Mouse (Mus musculus) MEL (cell line): ENCODE data around the gene Stk16. TPM values are rescaled to one million over a fixed set of nuclear protein-coding genes. Genes with fewer than 3 reads are reported as not detected.

Experiments used
- DNase-seq: peaks from one replicate; pipeline ENCODE4 v3.0.0; 2011; ENCODE audit warnings: low read depth, low spot score
- H3K27ac ChIP-seq: 2 replicates; pipeline ENCODE4 v1.5.1; 2012; ENCODE audit warnings: low read depth, mild to moderate bottlenecking, control low read depth, low read length, moderate library complexity; ENCODE audit not compliant: control insufficient read depth
- H3K27me3 ChIP-seq, 2 experiments: fragments of 150-350 bp in 1 of 2; sonication (generic) in 1 of 2; 2 replicates each; pipeline ENCODE4 v1.6.1; 2012; ENCODE audit warnings: low read length in 2 of 2, mild to moderate bottlenecking in 2 of 2, improper control_type of control experiment in 1 of 2, moderate library complexity in 1 of 2; ENCODE audit not compliant: insufficient read depth in 2 of 2, control insufficient read depth in 1 of 2
- H3K36me3 ChIP-seq, 2 experiments: 2 replicates each; pipeline ENCODE4 v1.6.1; 2012 to 2014; ENCODE audit warnings: low read length in 2 of 2, improper control_type of control experiment in 1 of 2, inconsistent platforms in 1 of 2, mild to moderate bottlenecking in 1 of 2; ENCODE audit not compliant: insufficient read depth in 2 of 2, control insufficient read depth in 1 of 2
- H3K4me1 ChIP-seq, 2 experiments: fragments of 150-350 bp in 1 of 2; sonication (generic) in 1 of 2; 2 replicates each; pipeline ENCODE4 v1.6.1; 2012; ENCODE audit warnings: low read length in 2 of 2, improper control_type of control experiment in 1 of 2, mild to moderate bottlenecking in 1 of 2; ENCODE audit not compliant: insufficient read depth in 2 of 2, control insufficient read depth in 1 of 2
- H3K4me3 ChIP-seq, 2 experiments: fragments of 150-350 bp in 1 of 2; sonication (generic) in 1 of 2; 2 replicates each; pipeline ENCODE4 v1.5.1; 2012; ENCODE audit warnings: low read depth in 2 of 2, low read length in 2 of 2, mild to moderate bottlenecking in 2 of 2, moderate library complexity in 2 of 2, control low read depth in 1 of 2, improper control_type of control experiment in 1 of 2; ENCODE audit not compliant: control insufficient read depth in 1 of 2, insufficient read depth in 1 of 2
- H3K79me2 ChIP-seq: 2 replicates; pipeline ENCODE4 v1.6.1; 2012; ENCODE audit warnings: mild to moderate bottlenecking, low read length, moderate library complexity; ENCODE audit not compliant: control insufficient read depth, poor library complexity, insufficient read depth
- H3K9ac ChIP-seq: 2 replicates; pipeline ENCODE4 v1.6.1; 2012; ENCODE audit warnings: low read depth, mild to moderate bottlenecking, control low read depth, low read length, moderate library complexity; ENCODE audit not compliant: control insufficient read depth, poor library complexity, severe bottlenecking
- H3K9me3 ChIP-seq: fragments of 150-350 bp; sonication (generic); replicated peaks from 2 replicates; pipeline ENCODE4 v1.6.1; 2012; ENCODE audit warnings: mild to moderate bottlenecking, low read length, improper control_type of control experiment, moderate library complexity; ENCODE audit not compliant: insufficient read depth
- BHLHE40 ChIP-seq: IDR thresholded peaks from 2 replicates; pipeline ENCODE4 v1.6.1; 2012; ENCODE audit warnings: low read depth, mild to moderate bottlenecking, inconsistent platforms, low read length, improper control_type of control experiment, borderline replicate concordance
- E2F4 ChIP-seq: IDR thresholded peaks from 2 replicates; pipeline ENCODE4 v1.6.1; 2011; ENCODE audit warnings: low read depth, low read length, improper control_type of control experiment, borderline replicate concordance
- ELF1 ChIP-seq: IDR thresholded peaks from 2 replicates; pipeline ENCODE4 v1.6.1; 2014; ENCODE audit warnings: low read depth, mild to moderate bottlenecking, inconsistent platforms, low read length, improper control_type of control experiment, moderate library complexity
- EP300 ChIP-seq, 2 experiments: IDR thresholded peaks; 2 replicates each; pipeline ENCODE4 v1.6.1; 2011; ENCODE audit warnings: improper control_type of control experiment in 2 of 2, low read length in 2 of 2, low read depth in 1 of 2, mild to moderate bottlenecking in 1 of 2
- ETS1 ChIP-seq: IDR thresholded peaks from 2 replicates; pipeline ENCODE4 v1.6.1; 2012; ENCODE audit warnings: low read depth, mild to moderate bottlenecking, inconsistent platforms, low read length, improper control_type of control experiment, moderate library complexity
- GATA1 ChIP-seq: IDR thresholded peaks from 2 replicates; pipeline ENCODE4 v1.6.1; 2011; ENCODE audit warnings: low read depth, low read length, improper control_type of control experiment
- HCFC1 ChIP-seq: IDR thresholded peaks from 2 replicates; pipeline ENCODE4 v1.6.1; 2012; ENCODE audit warnings: low read depth, mild to moderate bottlenecking, inconsistent platforms, low read length, improper control_type of control experiment, moderate library complexity
- JUND ChIP-seq: IDR thresholded peaks from 2 replicates; pipeline ENCODE4 v1.6.1; 2011; ENCODE audit warnings: low read depth, mild to moderate bottlenecking, improper control_type of control experiment, low read length
- MAX ChIP-seq: IDR thresholded peaks from 2 replicates; pipeline ENCODE4 v1.6.1; 2011; ENCODE audit warnings: low read length, improper control_type of control experiment
- MAZ ChIP-seq: IDR thresholded peaks from 2 replicates; pipeline ENCODE4 v1.6.1; 2012; ENCODE audit warnings: low read depth, mild to moderate bottlenecking, inconsistent platforms, low read length, improper control_type of control experiment
- MXI1 ChIP-seq: IDR thresholded peaks from 2 replicates; pipeline ENCODE4 v1.6.1; 2011; ENCODE audit warnings: mild to moderate bottlenecking, low read depth, low read length, improper control_type of control experiment
- MYB ChIP-seq: IDR thresholded peaks from 2 replicates; pipeline ENCODE4 v1.6.1; 2011; ENCODE audit warnings: mild to moderate bottlenecking, low read depth, low read length, improper control_type of control experiment
- MYC ChIP-seq: IDR thresholded peaks from 2 replicates; pipeline ENCODE4 v1.6.1; 2011; ENCODE audit warnings: low read depth, mild to moderate bottlenecking, low read length, improper control_type of control experiment, moderate library complexity
- NELFE ChIP-seq: IDR thresholded peaks from 2 replicates; pipeline ENCODE4 v1.6.1; 2011; ENCODE audit warnings: low read depth, low read length, improper control_type of control experiment
- NRF1 ChIP-seq: IDR thresholded peaks from 2 replicates; pipeline ENCODE4 v1.6.1; 2014; ENCODE audit warnings: low read depth, mild to moderate bottlenecking, inconsistent platforms, low read length, improper control_type of control experiment, moderate library complexity; ENCODE audit not compliant: poor library complexity, insufficient read depth, severe bottlenecking
- POLR2A ChIP-seq, 2 experiments: IDR thresholded peaks; 2 replicates each; pipeline ENCODE4 v1.6.1; 2011 to 2012; ENCODE audit warnings: low read length in 2 of 2, mild to moderate bottlenecking in 2 of 2, control low read depth in 1 of 2, improper control_type of control experiment in 1 of 2, low read depth in 1 of 2, moderate library complexity in 1 of 2; ENCODE audit not compliant: control insufficient read depth in 1 of 2, insufficient read depth in 1 of 2, poor library complexity in 1 of 2
- POLR2AphosphoS2 ChIP-seq: IDR thresholded peaks from 2 replicates; pipeline ENCODE4 v1.6.1; 2011; ENCODE audit warnings: low read length, improper control_type of control experiment
- POLR2AphosphoS5 ChIP-seq: IDR thresholded peaks from 2 replicates; pipeline ENCODE4 v1.6.1; 2012; ENCODE audit warnings: low read depth, borderline replicate concordance, mild to moderate bottlenecking, inconsistent platforms, low read length, moderate library complexity, mixed read lengths
- SIN3A ChIP-seq: IDR thresholded peaks from 2 replicates; pipeline ENCODE4 v1.6.1; 2012; ENCODE audit warnings: low read length, improper control_type of control experiment, inconsistent platforms
- SMC3 ChIP-seq: IDR thresholded peaks from 2 replicates; pipeline ENCODE4 v1.6.1; 2011; ENCODE audit warnings: low read depth, low read length, improper control_type of control experiment
- TBP ChIP-seq: IDR thresholded peaks from 2 replicates; pipeline ENCODE4 v1.8.0; 2011; ENCODE audit warnings: low read depth, low read length, improper control_type of control experiment
- USF1 ChIP-seq: IDR thresholded peaks from 2 replicates; pipeline ENCODE4 v1.6.1; 2014; ENCODE audit warnings: low read depth, mild to moderate bottlenecking, inconsistent platforms, low read length, improper control_type of control experiment, moderate library complexity
- USF2 ChIP-seq, 2 experiments: IDR thresholded peaks; 2 replicates each; pipeline ENCODE4 v1.6.1; 2011 to 2012; ENCODE audit warnings: improper control_type of control experiment in 2 of 2, low read length in 2 of 2, borderline replicate concordance in 1 of 2, inconsistent platforms in 1 of 2, low read depth in 1 of 2, mild to moderate bottlenecking in 1 of 2; ENCODE audit not compliant: insufficient read depth in 1 of 2
- ZC3H11A ChIP-seq: IDR thresholded peaks from 2 replicates; pipeline ENCODE4 v1.6.1; 2012; ENCODE audit warnings: low read depth, mild to moderate bottlenecking, inconsistent platforms, low read length, improper control_type of control experiment
- ZMIZ1 ChIP-seq: IDR thresholded peaks from 2 replicates; pipeline ENCODE4 v1.6.1; 2012; ENCODE audit warnings: low read depth, mild to moderate bottlenecking, inconsistent platforms, low read length, improper control_type of control experiment, moderate library complexity
- ZNF384 ChIP-seq: IDR thresholded peaks from 2 replicates; pipeline ENCODE4 v1.6.1; 2012; ENCODE audit warnings: low read depth, mild to moderate bottlenecking, inconsistent platforms, low read length, improper control_type of control experiment
- polyA plus RNA-seq, 2 experiments: library from polyadenylated mRNA; stranded (reverse) in 1 of 2; unstranded in 1 of 2; fragments of >175 nt in 1 of 2; fragments of >200 nt in 1 of 2; gene quantifications; 2 replicates each; pipeline versions ENCODE4 v1.2.1 to v1.2.4; 2012; ENCODE audit warnings: low replicate concordance in 2 of 2, low read depth in 1 of 2; ENCODE audit not compliant: insufficient read length in 2 of 2, insufficient read depth in 1 of 2, missing spikeins in 1 of 2
- total RNA-seq: library from RNA; depleted of rRNA; stranded (reverse); fragments of 300-350 nt; gene quantifications from 2 replicates; pipeline ENCODE4 v1.2.3, GENCODE M21; 2012

The Stk16 gene
- total and polyA plus RNA-seq, 3 experiments: 110 to 154 TPM; not detected in 1

DNA sequence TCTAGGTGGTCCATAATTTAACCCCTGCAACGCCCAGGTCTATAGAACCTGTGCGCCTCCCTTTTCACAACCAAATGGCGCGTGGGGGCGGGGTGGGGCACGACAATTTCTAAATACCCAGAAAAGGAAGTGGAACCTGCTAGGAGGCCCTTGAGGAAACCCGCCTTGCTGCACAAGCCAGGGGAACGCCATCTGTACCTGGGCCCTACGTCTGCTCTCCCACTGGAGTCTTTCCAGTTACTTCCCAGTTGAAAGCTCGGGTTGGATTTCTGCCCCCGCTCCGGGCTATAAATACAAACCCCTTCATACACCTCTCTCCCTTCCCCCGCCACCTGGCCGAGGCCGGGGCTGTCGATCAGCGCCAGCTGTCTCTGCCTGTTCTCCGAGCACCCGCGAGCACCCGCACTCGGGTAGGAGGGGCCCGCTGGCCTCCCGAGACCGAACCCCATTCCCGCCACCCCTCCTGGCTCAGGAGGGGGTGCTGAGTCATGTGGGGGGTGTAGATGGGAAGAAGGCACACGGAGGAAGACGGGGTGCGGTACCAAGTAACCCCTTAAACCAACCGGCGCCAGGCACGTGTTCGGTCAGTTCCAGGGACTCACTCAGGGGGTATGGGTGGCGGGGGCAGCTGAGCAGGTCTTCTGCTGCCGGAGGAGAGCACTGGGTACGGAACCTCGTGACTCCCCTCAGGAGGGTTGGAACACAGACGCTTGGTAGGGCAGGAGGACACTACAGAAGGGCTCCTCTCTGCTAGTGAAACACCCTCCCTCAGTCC, 7.8 kb downstream of the Stk16 start:
- H3K27ac ChIP-seq: peak overlapping the region; percentile 83
- TF ChIP-seq ZNF384: no peak
- peak; percentile 57; the same call in 1 of the 2 replicates for TF ChIP-seq MAX
- peak; percentile 44; the same call in 1 of the 2 replicates for TF ChIP-seq MAZ
- no peak for TF ChIP-seq BHLHE40
- TF ChIP-seq MYB: no peak
- TF ChIP-seq NELFE: 0 out of 2 replicates have a peak, but pooled peaks have one; percentile 24
- TF ChIP-seq NRF1: no peak
- TF ChIP-seq HCFC1: 0 out of 2 replicates have a peak, but pooled peaks have one; percentile 41
- no peak; the same call in 1 of the 2 replicates for TF ChIP-seq USF1
- 0 out of 4 replicates have a peak, but pooled peaks of 1 of the 2 experiments have one; percentile 3 for TF ChIP-seq EP300 (IDR thresholded peaks at IDR 0.05; ENCODE audit: low read depth in 1 of 2, low read length in 2 of 2)
- TF ChIP-seq POLR2AphosphoS2: 0 out of 2 replicates have a peak, but pooled peaks have one; percentile 55
- TF ChIP-seq MXI1: peak; percentile 87
- peak; percentile 45; the same call in 1 of the 2 replicates for TF ChIP-seq ELF1
- TF ChIP-seq POLR2A (IDR thresholded peaks at IDR 0.05; ENCODE audit: control insufficient read depth in 1 of 2, insufficient read depth in 1 of 2, low read depth in 1 of 2, low read length in 2 of 2, poor library complexity in 1 of 2): peak in 1 of 2 experiments; percentile 25; a peak in 1 of 4 replicates
- no peak for TF ChIP-seq ZC3H11A
- TF ChIP-seq USF2 (IDR thresholded peaks at IDR 0.05; ENCODE audit: borderline replicate concordance in 1 of 2, insufficient read depth in 1 of 2, low read depth in 1 of 2, low read length in 2 of 2): no peak
- TF ChIP-seq ETS1: no peak; the same call in 1 of the 2 replicates
- no peak; the same call in 1 of the 2 replicates for TF ChIP-seq POLR2AphosphoS5
- TF ChIP-seq MYC: 0 out of 2 replicates have a peak, but pooled peaks have one; percentile 43
- TF ChIP-seq GATA1: no peak
- TF ChIP-seq SIN3A: peak; percentile 70
- TF ChIP-seq JUND: no peak
- no peak for TF ChIP-seq SMC3
- no peak for TF ChIP-seq E2F4
- 0 out of 2 replicates have a peak, but pooled peaks have one; percentile 30 for TF ChIP-seq TBP
- no peak for TF ChIP-seq ZMIZ1
- H3K4me1 ChIP-seq: peaks cover 12 to 46% of the 10 kb centered on the region in 2 experiments
- no peaks in the 10 kb centered on the region for H3K9me3 ChIP-seq
- peaks cover 15 to 47% of the 10 kb centered on the region in 2 experiments for H3K36me3 ChIP-seq
- H3K27me3 ChIP-seq: no peaks in the 10 kb centered on the region
- H3K9ac ChIP-seq: peak overlapping the region; percentile 87
- peak; percentile 78 for DNase-seq
- peaks cover 51% of the 10 kb centered on the region for H3K79me2 ChIP-seq
- peak overlapping the region; percentile 81 to 82 for H3K4me3 ChIP-seq
